Mouse (Mus musculus): ENCODE measurements at regions not wholly inside any gene's neighbourhood (a gene's known extent, or its start where the extent isn't known, plus 50 kb on each side); places are given as distances from the start of the nearest gene placed in this dataset.
A peak's percentile ranks its signal among the peaks of the same experiment; 100 is the strongest.

DNA sequence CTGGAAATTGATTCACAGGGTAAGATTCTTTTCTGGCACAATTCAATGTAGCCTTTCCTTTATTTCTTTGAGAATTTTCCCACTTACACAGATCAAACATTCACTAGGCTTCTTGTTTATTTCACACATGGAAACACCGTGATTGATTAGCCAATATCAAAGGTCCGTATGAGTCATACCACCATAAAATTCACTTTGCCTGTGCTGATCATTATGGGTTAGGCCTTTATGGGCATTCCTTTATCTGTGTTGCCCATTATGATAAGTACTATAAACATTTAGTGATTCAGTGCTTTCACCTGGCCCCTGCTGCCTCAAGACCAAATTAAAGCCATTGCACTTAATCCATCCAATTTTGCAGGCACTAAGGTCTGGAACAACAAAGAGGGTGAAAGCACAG lies 145.8 kb upstream of the Nrxn1 start:
- no peak for ATAC-seq (ENCODE audit: extremely low read depth, insufficient number of reproducible peaks, low FRiP score, poor library complexity, severe bottlenecking)

DNA sequence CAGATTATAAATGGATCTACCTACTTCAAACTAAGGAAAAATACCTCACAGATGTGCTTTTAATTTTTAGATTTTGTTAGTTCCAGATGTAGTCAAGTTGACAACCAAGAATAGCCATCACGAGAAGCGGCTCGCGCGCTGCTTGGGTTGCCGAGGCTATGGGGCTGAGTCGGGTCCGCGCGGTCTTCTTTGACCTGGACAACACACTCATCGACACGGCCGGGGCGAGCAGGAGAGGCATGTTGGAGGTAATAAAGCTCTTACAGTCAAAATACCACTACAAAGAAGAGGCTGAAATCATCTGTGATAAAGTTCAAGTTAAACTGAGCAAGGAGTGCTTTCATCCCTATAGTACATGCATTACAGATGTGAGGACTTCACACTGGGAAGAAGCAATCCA lies 143.8 kb upstream of the Nrxn1 start:
- ATAC-seq (ENCODE audit: extremely low read depth, insufficient number of reproducible peaks, low FRiP score, poor library complexity, severe bottlenecking), result peak; percentile 46; the same call in 1 of the 2 replicates

DNA sequence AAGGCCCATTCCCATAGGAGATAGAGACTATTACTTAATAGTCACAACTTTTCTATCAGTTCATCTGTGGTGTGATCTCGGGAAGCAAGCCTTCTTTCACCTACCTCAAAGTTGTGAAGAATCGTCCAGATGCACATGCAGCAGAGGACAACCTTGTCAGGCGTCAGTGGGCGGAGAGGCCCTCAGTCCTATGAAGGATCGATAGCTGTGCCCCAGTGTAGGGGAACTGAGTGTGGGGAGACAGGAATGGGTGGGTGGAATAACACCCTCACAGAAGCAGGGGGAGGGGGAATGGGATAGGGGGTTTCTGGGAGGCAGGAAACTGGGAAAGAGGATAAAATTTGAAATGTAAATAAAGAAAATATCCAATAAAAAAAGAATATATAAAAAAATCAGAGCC lies 133.5 kb upstream of the Nrxn1 start:
- ATAC-seq (ENCODE audit: extremely low read depth, insufficient number of reproducible peaks, low FRiP score, poor library complexity, severe bottlenecking), result no peak

DNA sequence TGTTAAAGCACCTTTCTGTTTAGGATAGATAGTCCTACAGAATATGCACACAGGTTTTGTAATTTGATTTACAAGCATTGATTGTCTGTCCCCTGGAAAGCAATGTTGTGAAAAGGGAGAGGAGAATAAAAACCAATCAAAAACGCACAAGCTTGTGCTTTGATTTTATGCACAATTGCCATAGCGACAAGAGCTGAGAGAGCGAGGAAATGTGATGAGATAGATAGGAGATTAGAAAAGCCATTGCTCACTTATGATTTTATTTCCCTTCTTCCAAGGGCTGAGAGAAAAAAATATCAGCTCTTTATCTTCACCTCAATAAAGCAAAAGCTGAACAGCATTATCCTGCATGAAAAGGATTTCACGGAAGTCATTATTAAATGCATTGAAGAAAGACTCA lies 133.0 kb upstream of the Nrxn1 start:
- ATAC-seq (ENCODE audit: extremely low read depth, insufficient number of reproducible peaks, low FRiP score, poor library complexity, severe bottlenecking), result no peak

DNA sequence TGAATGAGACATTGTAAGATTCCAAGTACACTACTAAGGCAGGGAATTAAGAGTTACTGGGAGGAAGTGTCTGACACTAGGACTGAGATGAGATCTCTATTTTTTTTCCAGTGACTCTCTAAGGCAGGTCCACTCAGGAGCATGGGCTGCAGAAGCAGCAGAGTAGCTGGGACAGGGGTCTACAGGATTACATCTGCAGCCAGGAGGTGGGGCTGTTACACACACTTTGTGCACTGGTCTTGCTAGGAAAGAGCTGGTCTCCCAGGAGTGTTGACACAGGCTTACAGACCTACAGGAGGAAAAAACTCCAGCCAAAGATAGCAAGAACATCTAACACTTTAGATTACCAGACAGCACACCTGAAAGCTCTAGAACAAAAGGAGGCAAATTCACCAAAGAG lies 123.6 kb upstream of the Nrxn1 start:
- no peak for ATAC-seq (ENCODE audit: extremely low read depth, insufficient number of reproducible peaks, low FRiP score, poor library complexity, severe bottlenecking)

DNA sequence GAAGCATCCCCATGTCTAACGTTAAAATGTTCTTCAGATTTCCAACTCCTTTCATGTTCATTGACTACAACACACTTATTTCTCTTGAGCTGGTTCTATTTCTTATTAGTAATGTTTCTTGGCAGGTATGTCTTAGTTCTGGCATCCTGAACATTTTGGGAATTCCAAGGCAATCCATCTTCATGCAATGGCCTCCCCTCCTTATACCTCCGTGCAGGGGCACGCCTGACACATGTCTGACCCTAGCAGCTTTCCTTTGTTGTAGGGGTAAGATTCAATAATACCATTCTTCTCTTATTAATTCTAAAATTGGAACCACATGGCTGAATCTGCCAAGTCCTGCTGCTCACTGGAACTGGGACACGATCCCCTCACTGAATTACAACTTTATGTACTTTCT lies 89.7 kb upstream of the Nrxn1 start:
- ATAC-seq (ENCODE audit: extremely low read depth, insufficient number of reproducible peaks, low FRiP score, poor library complexity, severe bottlenecking), result no peak

DNA sequence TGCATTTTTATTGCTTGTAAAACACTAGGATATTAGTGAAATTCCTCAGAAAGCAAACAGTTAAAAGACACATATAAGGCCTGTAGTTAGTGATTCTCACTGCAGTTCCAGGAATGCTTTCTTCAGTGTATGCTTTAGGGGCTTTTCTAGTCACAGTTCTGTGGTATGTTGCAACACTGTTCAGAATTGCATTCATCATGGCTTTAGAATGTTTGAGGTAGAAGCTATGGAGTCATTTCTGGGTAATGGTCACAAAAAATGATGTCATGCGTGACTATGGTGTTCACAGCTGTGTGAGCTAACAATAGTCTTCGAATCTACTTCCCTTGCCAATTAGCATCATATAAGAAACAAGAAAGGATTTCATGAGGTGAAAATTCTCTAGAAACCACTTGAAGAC lies 69.0 kb upstream of the Nrxn1 start:
- ATAC-seq (ENCODE audit: extremely low read depth, insufficient number of reproducible peaks, low FRiP score, poor library complexity, severe bottlenecking), result no peak

Data from neutrophil, adult 5-6 weeks (primary cell).